Mouse (Mus musculus): ENCODE data around the gene Eef1a2. TPM values are rescaled to one million over a fixed set of nuclear protein-coding genes. Genes with fewer than 3 reads are reported as not detected.

The Eef1a2 gene
- polyA plus RNA-seq, 1 experiment: 0.60 TPM

DNA sequence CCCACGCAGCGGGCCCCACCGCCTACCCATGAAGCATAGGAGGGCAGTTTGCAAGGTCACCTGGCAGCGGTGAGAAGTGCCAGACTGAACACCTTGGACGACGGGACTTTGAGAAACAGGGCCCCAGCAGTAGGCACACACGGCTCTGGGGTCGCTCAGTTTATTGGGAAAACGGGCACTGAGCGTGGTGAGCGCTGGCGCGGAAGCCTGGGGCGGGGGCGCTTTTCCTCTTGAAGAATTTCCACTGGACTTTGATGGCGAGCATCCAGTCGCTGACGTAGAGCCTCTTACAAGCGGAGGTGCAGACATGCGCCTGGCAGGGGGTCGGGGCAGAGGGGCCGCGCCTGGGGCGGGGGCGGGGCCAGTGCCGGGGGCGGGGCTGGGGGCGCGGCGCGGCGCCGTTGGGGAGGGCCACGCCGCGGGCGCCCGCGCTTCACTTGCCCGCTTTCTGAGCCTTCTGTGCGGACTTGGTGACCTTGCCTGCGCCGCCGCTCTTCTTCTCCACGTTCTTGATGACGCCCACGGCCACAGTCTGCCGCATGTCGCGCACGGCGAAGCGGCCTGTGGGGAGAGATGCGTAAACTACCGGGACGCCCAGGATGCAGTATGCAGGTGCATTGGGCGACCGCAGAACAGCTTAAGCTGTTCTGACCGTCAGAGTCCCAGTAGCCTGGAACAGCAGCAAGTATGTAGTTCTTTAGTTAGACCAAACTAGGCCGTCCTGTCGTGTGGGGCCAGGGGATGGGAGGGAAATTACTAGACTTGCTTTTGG is 9.1 kb downstream of the Eef1a2 start:
- Histone ChIP-seq H3K36me3 (ENCODE audit: control insufficient read depth, insufficient read depth) (no peaks in the 10 kb centered on the region), H3K27me3 (ENCODE audit: control insufficient read depth, insufficient read depth, insufficient read length) (peaks cover 46% of the 10 kb centered on the region)

DNA sequence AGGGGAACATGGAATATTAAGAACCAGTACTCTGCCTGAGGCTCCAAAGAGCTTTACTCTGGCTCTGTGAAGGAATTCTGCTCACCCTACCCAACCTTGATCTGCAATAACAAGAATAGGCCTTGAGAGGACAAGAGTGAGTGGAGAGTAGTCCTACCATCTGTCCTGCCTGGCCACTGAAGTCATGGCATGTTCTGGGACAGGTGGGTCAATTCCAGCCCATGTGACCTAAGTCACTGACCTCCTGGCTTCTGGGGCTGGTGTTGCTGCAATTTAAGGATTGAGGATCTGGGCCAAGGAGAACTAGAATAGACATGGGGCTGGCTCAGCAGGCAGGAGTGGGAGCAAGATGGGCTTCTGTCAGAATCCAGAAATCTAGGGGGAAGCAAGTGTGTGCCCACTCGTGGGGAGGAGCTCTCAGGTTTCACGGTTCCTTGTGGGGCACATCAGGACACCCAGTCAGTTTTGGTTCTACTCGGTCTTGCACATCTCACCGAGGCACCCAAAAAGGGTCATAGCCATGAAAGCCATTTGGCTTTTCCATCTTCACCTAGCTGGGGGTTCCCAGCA is 9.8 kb downstream of the Eef1a2 start:
- Histone ChIP-seq H3K27me3 (ENCODE audit: control insufficient read depth, insufficient read depth, insufficient read length) (peaks cover 42% of the 10 kb centered on the region), H3K4me2 (ENCODE audit: low read depth) (no peak overlapping the region), H3K4me3 (no peak overlapping the region), H3ac (ENCODE audit: control insufficient read depth, insufficient read length) (no peak overlapping the region), H3K79me2 (ENCODE audit: control insufficient read depth, insufficient read depth) (no peaks in the 10 kb centered on the region), H3K36me3 (ENCODE audit: control insufficient read depth, insufficient read depth) (no peaks in the 10 kb centered on the region)
- TF ChIP-seq SRF (IDR thresholded peaks at IDR 0.05; ENCODE audit: control insufficient read depth, insufficient read length, low read depth) (no peak), CEBPB (IDR thresholded peaks at IDR 0.05; ENCODE audit: insufficient read depth, poor library complexity, severe bottlenecking) (no peak), MYOD1 (IDR thresholded peaks at IDR 0.05; ENCODE audit: control insufficient read depth in 1 of 3, insufficient read length in 2 of 3, low read depth in 2 of 3) (no peak), E2F4 (IDR thresholded peaks at IDR 0.05; ENCODE audit: insufficient read depth) (no peak), MAX (IDR thresholded peaks at IDR 0.05; ENCODE audit: low read depth) (no peak), TCF3 (IDR thresholded peaks at IDR 0.05; ENCODE audit: insufficient read length, low read depth) (no peak), POLR2A (IDR thresholded peaks at IDR 0.05; ENCODE audit: insufficient read length, low read depth) (no peak), POLR2AphosphoS2 (IDR thresholded peaks at IDR 0.05; ENCODE audit: insufficient read length, low read depth) (no peak), USF1 (IDR thresholded peaks at IDR 0.05; ENCODE audit: low read depth) (no peak), MYOG (IDR thresholded peaks at IDR 0.05; ENCODE audit: control insufficient read depth in 1 of 3, insufficient read depth in 1 of 3, insufficient read length in 2 of 3, low read depth in 2 of 3) (no peak), REST (IDR thresholded peaks at IDR 0.05; ENCODE audit: insufficient read depth, insufficient read length) (no peak), TCF12 (IDR thresholded peaks at IDR 0.05; ENCODE audit: insufficient read depth, poor library complexity, severe bottlenecking) (no peak)

More for the DNA sequence above, 9.1 kb downstream of the Eef1a2 start:
- no peak for TF ChIP-seq POLR2AphosphoS2 (IDR thresholded peaks at IDR 0.05; ENCODE audit: insufficient read length, low read depth)
- TF ChIP-seq TCF12 (IDR thresholded peaks at IDR 0.05; ENCODE audit: insufficient read depth, poor library complexity, severe bottlenecking): no peak
- TF ChIP-seq TCF3 (IDR thresholded peaks at IDR 0.05; ENCODE audit: insufficient read length, low read depth): no peak
- no peak for TF ChIP-seq MYOD1 (IDR thresholded peaks at IDR 0.05; ENCODE audit: control insufficient read depth in 1 of 3, insufficient read length in 2 of 3, low read depth in 2 of 3)
- no peak for TF ChIP-seq POLR2A (IDR thresholded peaks at IDR 0.05; ENCODE audit: insufficient read length, low read depth)
- TF ChIP-seq REST (IDR thresholded peaks at IDR 0.05; ENCODE audit: insufficient read depth, insufficient read length): no peak
- TF ChIP-seq MYOG (IDR thresholded peaks at IDR 0.05; ENCODE audit: control insufficient read depth in 1 of 3, insufficient read depth in 1 of 3, insufficient read length in 2 of 3, low read depth in 2 of 3): no peak
- TF ChIP-seq CEBPB (IDR thresholded peaks at IDR 0.05; ENCODE audit: insufficient read depth, poor library complexity, severe bottlenecking): no peak
- no peak for TF ChIP-seq E2F4 (IDR thresholded peaks at IDR 0.05; ENCODE audit: insufficient read depth)
- TF ChIP-seq MAX (IDR thresholded peaks at IDR 0.05; ENCODE audit: low read depth): no peak
- no peak for TF ChIP-seq USF1 (IDR thresholded peaks at IDR 0.05; ENCODE audit: low read depth)
- no peak for TF ChIP-seq SRF (IDR thresholded peaks at IDR 0.05; ENCODE audit: control insufficient read depth, insufficient read length, low read depth)
- H3K4me3 ChIP-seq: no peak overlapping the region
- peak overlapping the region; percentile 6 for H3K4me2 ChIP-seq (ENCODE audit: low read depth)
- no peaks in the 10 kb centered on the region for H3K79me2 ChIP-seq (ENCODE audit: control insufficient read depth, insufficient read depth)
- no peak overlapping the region for H3ac ChIP-seq (ENCODE audit: control insufficient read depth, insufficient read length)

DNA sequence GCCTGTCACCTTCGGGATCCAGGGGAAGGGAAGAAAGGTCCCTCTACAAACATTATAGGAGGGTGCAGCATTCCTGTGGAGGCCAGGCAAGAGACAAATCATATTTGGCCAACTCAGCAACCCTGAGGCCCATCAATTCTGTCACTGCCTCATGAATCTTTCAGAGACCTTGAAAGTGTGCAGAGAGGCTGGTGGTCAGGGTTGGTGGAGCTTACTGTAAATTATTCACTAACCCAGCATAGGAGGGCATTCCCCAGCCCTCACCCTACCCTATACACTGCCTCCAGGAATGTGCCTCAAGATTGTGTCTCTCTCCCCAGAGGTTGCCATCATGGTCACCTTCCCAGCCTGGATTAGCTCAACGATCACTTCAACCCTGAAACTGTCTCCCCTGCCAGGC is 12.1 kb downstream of the Eef1a2 start:
- no peaks in the 10 kb centered on the region for H3K36me3 ChIP-seq (ENCODE audit: control insufficient read depth, insufficient read depth)
- peaks cover 35% of the 10 kb centered on the region for H3K27me3 ChIP-seq (ENCODE audit: control insufficient read depth, insufficient read depth, insufficient read length)
- TF ChIP-seq CEBPB (IDR thresholded peaks at IDR 0.05; ENCODE audit: insufficient read depth, poor library complexity, severe bottlenecking) (no peak), TCF3 (IDR thresholded peaks at IDR 0.05; ENCODE audit: insufficient read length, low read depth) (no peak)
- H3K4me3 ChIP-seq: no peak overlapping the region
- H3K79me2 ChIP-seq (ENCODE audit: control insufficient read depth, insufficient read depth): no peaks in the 10 kb centered on the region
- no peak overlapping the region for H3K4me2 ChIP-seq (ENCODE audit: low read depth)
- H3ac ChIP-seq (ENCODE audit: control insufficient read depth, insufficient read length): no peak overlapping the region

DNA sequence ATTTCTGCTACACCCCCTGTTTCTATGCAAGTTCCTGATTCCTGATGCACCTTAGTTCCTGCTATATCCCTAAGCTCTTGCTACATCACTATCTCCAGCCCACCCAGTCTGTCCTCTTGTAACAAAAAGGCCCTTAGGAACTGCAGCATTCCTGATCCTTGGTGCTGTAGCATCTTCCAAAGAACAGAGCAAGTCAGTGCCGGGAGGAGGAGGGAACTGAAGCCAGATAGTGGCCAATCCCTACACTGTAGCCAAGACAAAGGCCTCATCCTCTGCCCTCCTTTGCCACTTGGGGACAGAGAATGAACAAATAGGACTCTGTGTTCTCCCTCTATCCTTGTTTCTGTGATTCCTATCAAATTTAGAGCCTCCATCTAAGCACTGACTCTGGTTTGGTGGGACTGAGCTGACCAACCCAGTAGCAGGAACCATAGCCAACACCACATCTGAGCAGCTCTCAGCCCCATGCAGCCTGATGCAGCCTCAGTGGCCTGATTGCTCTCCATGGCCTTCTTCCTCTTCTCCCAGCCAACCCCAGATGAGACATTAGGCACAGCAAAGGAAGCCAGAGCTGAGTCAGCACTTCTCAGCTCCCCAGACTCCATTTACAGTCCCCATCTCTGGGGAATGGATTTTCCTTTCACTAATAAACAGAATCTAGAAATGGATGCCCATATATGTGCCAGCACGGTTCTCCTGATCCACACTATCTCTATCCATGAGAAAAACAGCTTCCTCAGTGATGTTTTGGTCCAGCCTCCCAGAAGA is 13.1 kb downstream of the Eef1a2 start:
- H3K4me3 ChIP-seq: no peak overlapping the region
- H3K4me2 ChIP-seq (ENCODE audit: low read depth): no peak overlapping the region
- no peaks in the 10 kb centered on the region for H3K79me2 ChIP-seq (ENCODE audit: control insufficient read depth, insufficient read depth)
- H3K27me3 ChIP-seq (ENCODE audit: control insufficient read depth, insufficient read depth, insufficient read length): peaks cover 25% of the 10 kb centered on the region
- no peak overlapping the region for H3ac ChIP-seq (ENCODE audit: control insufficient read depth, insufficient read length)
- no peaks in the 10 kb centered on the region for H3K36me3 ChIP-seq (ENCODE audit: control insufficient read depth, insufficient read depth)
- TF ChIP-seq TCF3 (IDR thresholded peaks at IDR 0.05; ENCODE audit: insufficient read length, low read depth) (no peak), REST (IDR thresholded peaks at IDR 0.05; ENCODE audit: insufficient read depth, insufficient read length) (no peak), MYOG (IDR thresholded peaks at IDR 0.05; ENCODE audit: control insufficient read depth in 1 of 3, insufficient read depth in 1 of 3, insufficient read length in 2 of 3, low read depth in 2 of 3) (no peak), CEBPB (IDR thresholded peaks at IDR 0.05; ENCODE audit: insufficient read depth, poor library complexity, severe bottlenecking) (no peak), MAX (IDR thresholded peaks at IDR 0.05; ENCODE audit: low read depth) (no peak), E2F4 (IDR thresholded peaks at IDR 0.05; ENCODE audit: insufficient read depth) (no peak), TCF12 (IDR thresholded peaks at IDR 0.05; ENCODE audit: insufficient read depth, poor library complexity, severe bottlenecking) (no peak), USF1 (IDR thresholded peaks at IDR 0.05; ENCODE audit: low read depth) (no peak), POLR2AphosphoS2 (IDR thresholded peaks at IDR 0.05; ENCODE audit: insufficient read length, low read depth) (no peak), SRF (IDR thresholded peaks at IDR 0.05; ENCODE audit: control insufficient read depth, insufficient read length, low read depth) (no peak), POLR2A (IDR thresholded peaks at IDR 0.05; ENCODE audit: insufficient read length, low read depth) (no peak), MYOD1 (IDR thresholded peaks at IDR 0.05; ENCODE audit: control insufficient read depth in 1 of 3, insufficient read length in 2 of 3, low read depth in 2 of 3) (no peak)
